Mouse (Mus musculus) spleen, adult 2 months (tissue): Measurements from ENCODE around the gene Cfap206. TPM values are rescaled to one million over a fixed set of nuclear protein-coding genes. Genes with fewer than 3 reads are reported as not detected.
A peak's percentile ranks its signal among the peaks of the same experiment; 100 is the strongest.

Experiments
- DNase-seq, 2 experiments: peaks; one replicate each; pipeline versions ENCODE4 v3.0.0 to v3.0.0-alpha.2; 2012 to 2021; ENCODE audit warnings: low spot score in 2 of 2, low read depth in 1 of 2
- H3K27ac ChIP-seq: fragments of 200-500 bp; 2 replicates; pipeline ENCODE4 v1.5.1; 2012; ENCODE audit warnings: low read length, inconsistent platforms; ENCODE audit not compliant: insufficient read depth
- H3K27me3 ChIP-seq: fragments of 200-500 bp; 2 replicates; pipeline ENCODE4 v1.6.1; 2012; ENCODE audit warnings: mild to moderate bottlenecking, moderate library complexity, low read length, inconsistent platforms; ENCODE audit not compliant: control insufficient read depth, insufficient read depth
- H3K36me3 ChIP-seq: fragments of 200-500 bp; 2 replicates; pipeline ENCODE4 v1.6.1; 2012; ENCODE audit warnings: mild to moderate bottlenecking, low read length, inconsistent platforms; ENCODE audit not compliant: control insufficient read depth, insufficient read depth
- H3K4me1 ChIP-seq: fragments of 200-500 bp; 2 replicates; pipeline ENCODE4 v1.6.1; 2011; ENCODE audit warnings: inconsistent platforms; ENCODE audit not compliant: control insufficient read depth, insufficient read depth, insufficient read length
- H3K4me3 ChIP-seq: fragments of 200-500 bp; 2 replicates; pipeline ENCODE4 v1.5.1; 2011; ENCODE audit warnings: mild to moderate bottlenecking, inconsistent platforms; ENCODE audit not compliant: insufficient read depth, insufficient read length; ENCODE audit errors: extremely low read depth
- CTCF ChIP-seq: fragments of 200-500 bp; IDR thresholded peaks from 2 replicates; pipeline ENCODE4 v1.5.1; 2011; ENCODE audit warnings: mild to moderate bottlenecking, inconsistent platforms; ENCODE audit not compliant: insufficient read depth, insufficient read length, insufficient replicate concordance; ENCODE audit errors: extremely low read depth
- POLR2A ChIP-seq: fragments of 200-500 bp; IDR thresholded peaks from 2 replicates; pipeline ENCODE4 v1.6.1; 2011; ENCODE audit warnings: low read depth, low read length, inconsistent platforms
- WGBS: fragments of 180-500 bp; shearing (Covaris S2); methylation state at CpG from one replicate; pipeline ENCODE4 v1.1.7; 2018; 5-methylcytosine and 5-hydroxymethylcytosine counted together
- polyA plus RNA-seq: library from polyadenylated mRNA; depleted of rRNA; stranded (reverse); fragments of >200 nt; gene quantifications from 2 replicates; pipeline ENCODE4 v1.2.3, GENCODE M21; 2012

The Cfap206 gene
- polyA plus RNA-seq, 1 experiment: not detected

GRCm38 (mm10) chr4:34703029-34703428, 27.0 kb downstream of the Cfap206 start:
- Histone ChIP-seq H3K4me1 (no peaks in the 10 kb centered on the region), H3K36me3 (no peaks in the 10 kb centered on the region), H3K27me3 (no peaks in the 10 kb centered on the region), H3K4me3 (no peak overlapping the region), H3K27ac (no peak overlapping the region)
- WGBS: 58% methylated on average over 4 of the region's 4 CpGs
- no peak for DNase-seq
- TF ChIP-seq POLR2A (no peak), CTCF (no peak)

GRCm38 (mm10) chr4:34702231-34702630, 27.8 kb downstream of the Cfap206 start:
- Histone ChIP-seq H3K27ac (no peak overlapping the region), H3K27me3 (no peaks in the 10 kb centered on the region), H3K36me3 (no peaks in the 10 kb centered on the region), H3K4me3 (no peak overlapping the region), H3K4me1 (no peaks in the 10 kb centered on the region)
- TF ChIP-seq CTCF: no peak
- DNase-seq: no peak
- WGBS: 93% methylated on average over 11 of the region's 11 CpGs

- Histone ChIP-seq H3K4me3 (no peak overlapping the region), H3K4me1 (no peaks in the 10 kb centered on the region), H3K27me3 (no peaks in the 10 kb centered on the region), H3K36me3 (no peaks in the 10 kb centered on the region), H3K27ac (no peak overlapping the region)
- 68% methylated on average over 5 of the region's 5 CpGs for WGBS
- TF ChIP-seq POLR2A (no peak), CTCF (peak; percentile 41; the same call in 1 of the 2 replicates)
- peak; percentile 26 to 56 for DNase-seq
Observed at GRCm38 (mm10) chr4:34701528-34701927, 28.5 kb downstream of the Cfap206 start.

GRCm38 (mm10) chr4:34688021-34688420, 42.0 kb downstream of the Cfap206 start:
- Histone ChIP-seq H3K36me3 (no peaks in the 10 kb centered on the region; the same call in 1 of the 2 replicates), H3K27ac (no peak overlapping the region), H3K4me1 (no peaks in the 10 kb centered on the region), H3K4me3 (no peak overlapping the region), H3K27me3 (no peaks in the 10 kb centered on the region)
- 88% methylated on average over 3 of the region's 3 CpGs for WGBS
- no peak for TF ChIP-seq POLR2A
- no peak for TF ChIP-seq CTCF
- DNase-seq: no peak

GRCm38 (mm10) chr4:34686874-34687567, 43.0 kb downstream of the Cfap206 start, which contains the start of gene Slc35a1:
Slc35a1 (minus strand) TSS chr4:34687438.
- Histone ChIP-seq H3K27me3 (no peaks in the 10 kb centered on the region), H3K27ac (peak within 1 kb of the TSS; percentile 55), H3K4me3 (peak within 1 kb of the TSS; percentile 78), H3K36me3 (peaks cover 4% of the 10 kb centered on the region), H3K4me1 (no peaks in the 10 kb centered on the region)
- TF ChIP-seq CTCF (no peak), POLR2A (peak; percentile 24; the same call in 1 of the 2 replicates)
- DNase-seq: peak; percentile 75 to 93
- WGBS: under 1% methylated on average over 64 of the region's 65 CpGs

GRCm38 (mm10) chr4:34680530-34680929, 49.5 kb downstream of the Cfap206 start:
- no peak for TF ChIP-seq POLR2A
- TF ChIP-seq CTCF: no peak
- DNase-seq: no peak
- no peaks in the 10 kb centered on the region for H3K4me1 ChIP-seq
- 90% methylated on average over 5 of the region's 5 CpGs for WGBS
- H3K36me3 ChIP-seq: peaks cover 5% of the 10 kb centered on the region
- no peak overlapping the region for H3K4me3 ChIP-seq
- H3K27ac ChIP-seq: no peak overlapping the region
- no peaks in the 10 kb centered on the region for H3K27me3 ChIP-seq

GRCm38 (mm10) chr4:34673721-34674120, 56.3 kb downstream of the Cfap206 start:
- no peak for TF ChIP-seq POLR2A
- TF ChIP-seq CTCF: no peak
- Histone ChIP-seq H3K4me3 (no peak overlapping the region), H3K27me3 (no peaks in the 10 kb centered on the region), H3K36me3 (peaks cover 8% of the 10 kb centered on the region), H3K4me1 (no peaks in the 10 kb centered on the region), H3K27ac (no peak overlapping the region)
- 92% methylated on average over 5 of the region's 5 CpGs for WGBS
- DNase-seq: no peak
